Mouse (Mus musculus) cerebellum, adult 8-10 months (tissue): ENCODE data around the gene B3gat3.

Experiments used
- DNase-seq: peaks from one replicate; pipeline ENCODE4 v3.0.0; 2022

The B3gat3 gene

GRCm38 (mm10) chr19:8898576-8898975 is 21.6 kb upstream of the B3gat3 start:
- DNase-seq = no peak

GRCm38 (mm10) chr19:8899079-8899478 is 21.1 kb upstream of the B3gat3 start:
- no peak for DNase-seq

DNA sequence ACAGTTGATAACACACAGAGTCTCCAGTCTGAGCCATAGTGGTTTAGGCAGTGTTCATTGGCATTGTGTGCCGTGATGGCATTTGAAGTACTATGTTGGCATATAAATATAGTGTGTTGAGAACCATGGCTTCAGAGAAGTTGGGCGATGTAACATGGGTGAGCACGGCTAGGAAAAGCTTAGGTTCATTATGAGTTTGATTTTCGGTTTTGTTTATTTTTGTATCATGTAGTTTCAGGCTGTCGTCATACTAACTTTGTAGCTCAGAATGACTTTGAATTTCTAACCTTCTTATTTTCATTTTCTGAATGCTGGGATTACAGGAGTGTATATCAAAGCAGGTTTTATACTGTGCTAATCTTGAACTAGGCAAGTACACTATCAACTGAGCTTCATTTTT is 16.8 kb upstream of the B3gat3 start:
- no peak for DNase-seq

DNA sequence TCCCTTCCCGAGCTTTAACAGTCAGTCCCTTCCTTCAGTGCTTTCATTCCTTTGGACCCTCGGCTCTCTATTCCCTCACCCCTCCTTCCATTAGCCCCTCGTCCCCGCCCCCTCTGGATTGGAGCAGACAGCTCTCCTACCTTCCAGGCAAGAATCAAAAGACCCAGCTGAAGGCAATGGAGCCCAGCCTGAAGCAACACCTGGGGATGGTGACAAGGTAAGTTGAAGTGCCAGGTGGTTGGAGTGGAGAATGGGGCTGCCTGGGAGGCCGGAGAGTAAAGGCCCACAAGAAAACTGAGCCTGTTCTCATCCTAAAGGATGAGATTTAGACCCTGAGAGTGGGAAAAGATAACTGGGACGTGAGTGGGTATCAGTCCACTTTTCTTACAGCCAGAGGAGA is 11.6 kb upstream of the B3gat3 start:
- DNase-seq = no peak

DNA sequence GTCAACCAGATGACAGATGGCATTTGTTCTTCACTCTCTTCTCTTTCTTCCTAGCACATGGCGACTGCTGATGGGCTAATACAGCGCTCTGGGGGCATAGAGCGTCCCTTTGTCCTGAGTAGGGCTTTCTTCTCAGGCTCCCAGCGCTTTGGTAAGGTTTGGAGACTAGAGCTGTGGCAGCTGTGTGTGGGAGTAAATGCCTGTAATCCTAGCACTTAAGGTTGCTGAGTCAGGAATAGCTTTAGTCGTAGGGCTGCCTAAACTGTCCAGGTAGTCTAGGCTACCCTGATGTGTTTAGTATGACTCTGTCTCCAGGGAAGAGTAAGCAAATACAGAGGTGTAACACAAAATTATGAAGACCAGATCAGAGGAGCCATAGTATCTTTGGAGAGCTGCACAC is 8.4 kb upstream of the B3gat3 start:
- no peak for DNase-seq

GRCm38 (mm10) chr19:8914212-8914611 is 6.0 kb upstream of the B3gat3 start:
- DNase-seq = no peak

- DNase-seq = no peak
These were observed 1.2 kb upstream of the B3gat3 start for GRCm38 (mm10) chr19:8919000-8919399.

- DNase-seq = no peak
These were observed 496 bp upstream of the B3gat3 start for GRCm38 (mm10) chr19:8919684-8920072.

DNA sequence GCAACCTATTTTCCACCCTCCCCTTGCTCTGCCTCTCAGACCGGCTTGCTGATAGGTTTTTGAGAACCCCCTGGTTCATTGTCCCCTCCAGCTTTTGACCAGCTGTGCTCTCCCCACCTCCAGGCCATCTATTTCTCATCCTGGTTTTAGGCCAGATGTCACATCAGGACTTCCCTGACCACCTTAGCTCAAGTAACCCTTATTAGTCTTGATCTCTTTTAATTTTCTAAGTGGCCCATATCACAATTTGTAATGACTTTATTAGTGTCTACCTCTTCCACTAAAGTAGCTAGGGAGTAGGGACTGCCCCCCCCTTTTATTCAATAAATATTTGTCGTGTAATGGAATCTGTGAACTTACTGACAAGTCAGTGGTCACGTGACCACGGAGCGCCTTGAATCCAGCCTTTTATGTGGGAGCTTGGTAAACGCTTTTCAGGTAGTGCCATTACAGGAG is 690 bp downstream of the B3gat3 start:
- no peak for DNase-seq

DNA sequence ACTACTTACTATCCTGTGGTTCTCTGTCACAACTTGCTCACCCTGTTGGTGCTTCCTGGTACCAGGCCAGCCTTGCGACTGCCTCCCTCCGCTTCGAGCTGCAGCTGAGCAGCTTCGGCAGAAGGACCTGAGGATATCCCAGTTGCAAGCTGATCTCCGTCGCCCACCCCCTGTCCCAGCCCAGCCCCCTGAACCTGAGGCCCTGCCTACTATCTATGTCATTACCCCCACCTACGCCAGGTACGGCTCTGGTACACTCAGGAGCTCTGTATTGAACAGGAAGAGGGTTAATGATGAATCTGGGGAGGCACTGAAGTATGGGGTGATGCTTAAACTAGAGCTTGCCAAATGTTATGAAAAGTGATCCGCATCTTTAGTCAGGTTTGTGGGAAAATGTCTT is 1.6 kb downstream of the B3gat3 start:
- DNase-seq = no peak

GRCm38 (mm10) chr19:8926766-8927165 is 6.6 kb downstream of the B3gat3 start:
- DNase-seq = no peak

DNA sequence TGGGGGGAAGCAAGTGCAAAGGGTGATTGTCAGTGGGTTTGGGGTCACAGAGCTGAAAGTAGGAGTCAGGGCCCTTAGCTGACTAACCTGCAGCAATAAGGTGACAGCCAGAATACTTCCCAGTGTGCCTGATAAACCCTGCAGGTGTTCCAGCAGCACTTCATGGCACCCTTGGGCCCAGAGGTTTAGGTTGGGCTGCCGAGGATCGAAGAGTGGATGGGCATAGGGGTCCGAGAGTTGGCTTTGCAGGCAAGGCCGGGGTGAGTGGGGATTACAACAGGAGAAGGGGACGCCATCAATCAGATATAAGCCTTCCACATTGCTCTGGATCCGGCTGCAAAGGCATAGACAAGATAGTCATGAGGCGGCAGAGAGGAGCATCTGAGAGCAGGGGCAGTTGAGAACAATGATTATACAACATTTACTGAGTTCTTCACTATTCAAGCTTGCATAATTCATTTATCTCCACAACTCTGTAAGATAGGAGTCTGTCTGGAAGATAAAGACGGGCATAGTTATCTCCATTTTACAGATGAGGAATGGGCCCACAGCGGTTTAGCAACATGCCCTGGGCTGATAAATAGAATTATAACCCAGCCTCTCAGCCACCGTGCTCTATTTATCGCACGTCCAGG is 7.8 kb downstream of the B3gat3 start:
- DNase-seq = no peak

GRCm38 (mm10) chr19:8928689-8929223 is 8.6 kb downstream of the B3gat3 start:
- no peak for DNase-seq

DNA sequence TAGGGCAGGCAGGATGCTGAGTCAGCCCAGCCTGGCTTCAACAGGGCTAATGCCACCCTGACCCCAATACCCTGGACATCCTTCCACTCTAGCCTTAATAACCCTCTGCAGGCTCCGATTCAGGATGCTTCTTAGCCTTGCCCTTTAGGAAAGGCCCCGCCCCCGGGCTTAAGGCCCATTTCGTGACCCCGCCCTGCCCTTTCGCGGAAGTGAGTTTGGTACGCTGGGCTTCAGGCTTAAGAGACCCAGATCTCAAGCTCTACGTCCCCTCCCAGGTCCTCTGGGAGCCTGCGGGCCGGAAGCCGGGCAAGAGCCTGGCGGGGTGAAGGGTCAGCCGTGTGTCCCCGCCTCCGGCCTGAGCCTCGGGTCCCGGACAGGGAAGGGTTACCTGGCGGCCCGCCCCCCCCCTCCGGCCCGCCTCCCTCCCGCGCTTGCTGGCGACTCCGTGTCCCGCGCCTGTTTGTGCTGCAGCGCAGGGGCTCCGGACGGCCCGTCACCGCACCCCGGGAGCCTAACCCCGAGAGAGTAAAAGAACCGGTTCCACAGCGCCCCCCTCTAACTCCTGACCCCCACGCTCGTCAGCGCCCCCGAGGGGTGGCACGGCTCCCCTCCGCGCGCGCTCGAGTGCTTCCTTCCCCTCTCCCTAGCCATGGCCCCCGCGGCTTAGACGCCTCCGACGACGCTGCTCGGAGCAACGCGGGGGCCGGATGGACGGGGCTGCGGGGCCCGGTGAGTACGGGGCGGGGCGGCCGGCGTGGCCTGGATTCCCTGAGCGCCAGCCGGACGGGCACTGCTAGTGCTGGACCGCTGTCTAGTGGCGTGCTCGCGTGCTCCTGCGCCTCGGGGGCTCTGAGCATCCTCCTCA is 9.3 kb downstream of the B3gat3 start, which contains the start of the genes Rom1 and Eml3:
TSS of gene Rom1 (minus strand) at position 133 of the 865 bp plus-strand sequence.
TSS of gene Eml3 (plus strand) at position 329 of the 865 bp plus-strand sequence.
- peak; percentile 81 for DNase-seq

DNA sequence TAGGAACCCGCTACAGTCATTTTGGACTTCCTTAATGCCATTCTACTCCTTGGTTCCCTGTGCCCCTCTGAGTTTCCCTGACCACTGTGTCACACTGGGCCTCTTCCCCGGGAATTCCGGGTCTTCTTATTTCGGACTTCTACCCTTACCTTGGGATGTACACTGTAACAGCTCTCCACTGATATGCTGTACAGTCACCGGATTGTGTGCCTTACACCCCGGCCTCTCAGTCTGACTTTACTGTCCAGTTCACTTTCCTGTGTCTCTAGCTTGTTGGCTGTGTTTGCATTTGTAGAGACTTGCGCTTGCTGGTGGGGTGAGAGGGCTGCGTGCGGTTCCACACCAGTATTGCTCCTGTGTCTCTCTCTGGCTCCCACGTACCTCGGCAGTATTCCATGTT is 9.9 kb downstream of the B3gat3 start:
- no peak for DNase-seq

GRCm38 (mm10) chr19:8930771-8931170 is 10.6 kb downstream of the B3gat3 start:
- no peak for DNase-seq

GRCm38 (mm10) chr19:8936736-8937135 is 16.6 kb downstream of the B3gat3 start:
- no peak for DNase-seq

DNA sequence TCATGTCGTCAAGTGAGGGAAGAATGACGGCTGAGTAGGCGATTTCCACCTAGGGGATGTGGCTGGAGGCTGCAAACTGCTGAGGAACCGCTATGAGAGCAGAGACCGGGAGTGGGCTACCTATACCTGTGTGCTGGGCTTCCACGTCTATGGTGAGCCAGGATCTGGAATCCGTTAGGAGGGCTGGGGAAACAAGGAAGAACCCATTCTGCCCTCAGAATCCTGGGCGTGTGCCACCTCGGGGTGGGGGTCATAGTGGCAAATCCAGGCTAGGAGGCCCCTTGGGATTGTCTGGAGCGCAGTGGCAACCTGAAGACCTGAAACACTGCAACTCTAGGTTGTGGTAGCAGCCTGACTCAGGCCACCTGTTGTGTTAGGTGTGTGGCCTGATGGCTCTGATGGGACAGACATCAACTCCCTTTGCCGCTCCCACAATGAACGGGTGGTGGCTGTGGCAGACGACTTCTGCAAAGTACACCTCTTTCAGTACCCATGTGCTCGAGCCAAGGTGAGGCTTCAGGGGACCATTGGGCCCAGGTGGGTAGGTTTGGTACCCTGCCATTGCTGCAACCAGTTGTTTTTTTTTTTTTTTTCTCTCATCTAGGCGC is 20.5 kb downstream of the B3gat3 start:
- DNase-seq = peak; percentile 47

DNA sequence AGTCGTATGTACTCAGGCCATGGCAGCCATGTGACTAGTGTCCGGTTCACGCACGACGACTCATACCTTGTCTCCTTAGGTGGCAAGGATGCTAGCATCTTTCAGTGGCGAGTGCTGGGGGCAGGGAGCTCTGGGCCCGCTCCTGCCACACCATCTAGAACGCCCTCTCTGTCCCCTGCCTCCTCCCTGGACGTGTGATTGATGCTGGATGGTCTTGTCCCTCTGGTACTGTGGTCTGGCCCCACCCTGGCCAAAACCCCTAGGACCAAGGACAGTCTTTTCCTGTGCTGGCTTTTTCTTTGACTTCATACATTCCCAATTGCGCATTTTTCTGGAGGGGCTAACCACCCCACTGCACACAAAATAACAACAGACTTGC is 21.0 kb downstream of the B3gat3 start:
- DNase-seq = no peak

DNA sequence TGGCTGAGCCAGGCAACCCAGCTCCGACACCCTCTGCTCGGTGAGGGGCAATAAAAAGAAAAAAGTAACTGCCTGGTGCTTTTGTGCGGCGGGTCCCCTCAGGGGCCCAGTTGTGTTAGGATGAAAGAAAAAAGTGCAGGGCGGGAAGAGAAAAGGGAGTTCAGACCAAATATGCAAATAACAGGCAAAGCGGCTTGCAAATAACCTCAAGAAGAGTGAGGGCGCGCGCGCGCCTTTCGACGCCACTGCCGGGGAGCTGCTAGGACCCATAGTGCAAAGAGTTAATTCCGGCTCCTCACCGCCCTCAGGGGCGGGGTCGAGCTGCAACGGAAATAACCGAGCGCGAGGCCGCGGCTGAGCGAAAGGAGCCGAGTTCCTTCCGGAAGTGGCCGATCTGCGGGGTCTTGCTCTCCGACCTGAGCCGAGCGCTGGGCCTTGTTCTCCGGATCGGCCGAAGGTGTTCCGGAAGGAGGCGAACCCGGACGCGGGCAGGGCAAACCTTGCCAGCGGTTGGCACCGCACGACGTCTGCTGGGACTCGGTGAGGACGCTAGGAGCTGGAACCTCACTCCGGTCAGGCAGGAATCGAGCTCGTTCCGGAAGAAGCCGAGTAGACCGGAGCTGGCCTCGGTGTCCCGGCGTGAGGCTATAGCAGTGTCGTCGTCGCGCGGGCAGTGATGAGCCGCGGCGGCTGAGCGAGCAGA is 21.5 kb downstream of the B3gat3 start, which contains the start of gene Mta2:
TSS of gene Mta2 (plus strand) at position 361 of the 703 bp plus-strand sequence.
- peak; percentile 97 for DNase-seq

DNA sequence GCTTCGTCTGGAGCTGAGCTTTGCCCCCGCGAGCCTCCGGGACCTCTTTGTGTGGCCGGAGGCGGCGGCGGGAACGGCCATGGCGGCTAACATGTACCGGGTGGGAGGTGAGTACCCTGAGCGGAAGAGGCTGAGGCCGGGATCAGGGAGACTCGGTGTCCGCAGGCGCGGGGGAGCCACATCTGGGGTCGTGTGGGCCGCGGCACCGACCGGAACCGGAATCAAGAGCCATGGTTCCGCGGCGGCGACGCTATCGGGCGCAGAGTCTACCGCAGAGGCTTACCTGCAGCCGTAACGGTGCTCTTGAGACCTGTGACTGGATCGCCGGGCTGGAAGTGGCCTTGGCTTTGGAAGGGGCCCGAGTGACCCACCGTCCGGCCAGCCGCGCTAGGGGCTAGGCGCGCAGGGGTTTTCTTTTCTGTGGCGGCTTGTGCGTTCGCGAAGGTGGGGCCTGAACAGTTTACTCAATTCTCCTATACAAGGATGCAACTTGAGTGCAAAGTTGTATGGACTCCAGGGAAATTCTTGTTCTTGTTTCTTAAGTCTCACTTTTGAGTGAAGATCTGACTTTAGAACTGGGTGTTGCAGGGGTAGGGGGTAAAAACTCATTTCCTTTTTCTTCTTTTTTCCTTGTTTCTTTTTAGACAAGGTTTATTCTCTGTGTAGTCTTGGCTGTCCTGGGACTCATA is 22.2 kb downstream of the B3gat3 start:
- DNase-seq = no peak

DNA sequence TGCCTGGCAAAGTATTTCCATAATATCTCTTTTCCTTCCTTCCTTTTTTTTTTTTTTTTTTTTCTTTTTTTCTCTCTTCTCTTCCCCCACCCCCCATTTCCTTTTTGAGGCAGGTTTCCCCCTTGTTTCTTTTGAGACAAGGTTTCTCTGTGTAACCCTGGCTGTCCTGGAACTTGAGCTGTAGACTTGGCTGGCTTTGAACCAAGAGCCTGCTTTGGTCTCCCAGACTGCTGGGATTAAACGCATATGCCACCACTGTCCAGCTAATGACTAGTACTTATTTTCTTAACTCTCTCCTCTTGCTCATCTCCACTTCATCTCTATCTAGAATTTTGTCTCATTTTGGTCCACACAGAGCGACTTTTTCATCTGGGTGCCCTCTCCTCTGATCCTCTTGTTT is 22.9 kb downstream of the B3gat3 start:
- DNase-seq = no peak
